Mouse (Mus musculus): ENCODE data around the gene Bag5. TPM values are rescaled to one million over a fixed set of nuclear protein-coding genes. Genes with fewer than 3 reads are reported as not detected.
"Not testable (repeated sequence)": the region's sequence is repeated elsewhere in the genome, so short reads cannot be mapped to it uniquely, and the experiment has no call there.

Gene Bag5
- polyA plus RNA-seq, 1 experiment from 2014 or later: 34.9 TPM

GRCm38 (mm10) chr12:111743419-111743818 is 30.4 kb upstream of the Bag5 start:
- Histone ChIP-seq H3K27ac (replicated peaks) (peak overlapping the region; percentile 74), H3K9ac (ENCODE audit: low read length) (no peak overlapping the region), H3K9me3 (ENCODE audit: control insufficient read depth, low read length) (no peaks in the 10 kb centered on the region), H3K4me2 (replicated peaks; ENCODE audit: low read depth) (0 out of 2 replicates have a peak overlapping the region, but pooled peaks have one; percentile 12), H3K36me3 (ENCODE audit: control insufficient read depth, insufficient read depth, low read length) (no peaks in the 10 kb centered on the region), H3K27me3 (ENCODE audit: control insufficient read depth, insufficient read depth, low read length) (no peaks in the 10 kb centered on the region), H3K4me1 (replicated peaks; ENCODE audit: control insufficient read depth, insufficient read depth) (0 out of 2 replicates have a peak, but pooled peaks cover 3% of the 10 kb centered on the region), H3K4me3 (ENCODE audit: low read depth, low read length) (no peak overlapping the region)
- no peak for TF ChIP-seq EP300 (optimal IDR thresholded peaks at IDR 0.05)
- TF ChIP-seq CTCF (IDR thresholded peaks at IDR 0.05; ENCODE audit: low read depth): no peak
- ATAC-seq (ENCODE audit: low FRiP score, low TSS enrichment): peak; percentile 84
- no peak for DNase-seq (ENCODE audit: low spot score)
- 35% methylated on average over 2 of the region's 2 CpGs for WGBS

GRCm38 (mm10) chr12:111741338-111741737 is 28.3 kb upstream of the Bag5 start:
- Histone ChIP-seq H3K4me2 (replicated peaks; ENCODE audit: low read depth) (no peak overlapping the region), H3K36me3 (ENCODE audit: control insufficient read depth, insufficient read depth, low read length) (no peaks in the 10 kb centered on the region), H3K27me3 (ENCODE audit: control insufficient read depth, insufficient read depth, low read length) (no peaks in the 10 kb centered on the region), H3K9ac (ENCODE audit: low read length) (no peak overlapping the region), H3K4me1 (replicated peaks; ENCODE audit: control insufficient read depth, insufficient read depth) (no peaks in the 10 kb centered on the region), H3K4me3 (ENCODE audit: low read depth, low read length) (no peak overlapping the region), H3K9me3 (ENCODE audit: control insufficient read depth, low read length) (no peaks in the 10 kb centered on the region), H3K27ac (replicated peaks) (no peak overlapping the region)
- DNase-seq (ENCODE audit: low spot score): no peak
- ATAC-seq (ENCODE audit: low FRiP score, low TSS enrichment): no peak
- TF ChIP-seq CTCF (IDR thresholded peaks at IDR 0.05; ENCODE audit: low read depth) (no peak), EP300 (optimal IDR thresholded peaks at IDR 0.05) (no peak)
- 78% methylated on average over 8 of the region's 8 CpGs for WGBS

- Histone ChIP-seq H3K4me3 (ENCODE audit: low read depth, low read length) (no peak overlapping the region), H3K4me2 (replicated peaks; ENCODE audit: low read depth) (no peak overlapping the region), H3K9ac (ENCODE audit: low read length) (no peak overlapping the region), H3K36me3 (ENCODE audit: control insufficient read depth, insufficient read depth, low read length) (no peaks in the 10 kb centered on the region), H3K9me3 (ENCODE audit: control insufficient read depth, low read length) (no peaks in the 10 kb centered on the region), H3K27ac (replicated peaks) (no peak overlapping the region), H3K27me3 (ENCODE audit: control insufficient read depth, insufficient read depth, low read length) (no peaks in the 10 kb centered on the region), H3K4me1 (replicated peaks; ENCODE audit: control insufficient read depth, insufficient read depth) (no peaks in the 10 kb centered on the region)
- TF ChIP-seq EP300 (optimal IDR thresholded peaks at IDR 0.05): no peak
- TF ChIP-seq CTCF (IDR thresholded peaks at IDR 0.05; ENCODE audit: low read depth): peak; percentile 77
- 15% methylated on average over 3 of the region's 3 CpGs for WGBS
- ATAC-seq (ENCODE audit: low FRiP score, low TSS enrichment) (no peak), DNase-seq (ENCODE audit: low spot score) (peak; percentile 39)
These were observed 25.7 kb upstream of the Bag5 start for GRCm38 (mm10) chr12:111738754-111739153.

- H3K27ac ChIP-seq (replicated peaks): no peak overlapping the region
- ATAC-seq (ENCODE audit: low FRiP score, low TSS enrichment) (no peak), DNase-seq (ENCODE audit: low spot score) (no peak)
- TF ChIP-seq CTCF (IDR thresholded peaks at IDR 0.05; ENCODE audit: low read depth) (no peak), EP300 (optimal IDR thresholded peaks at IDR 0.05) (no peak)
- H3K27me3 ChIP-seq (ENCODE audit: control insufficient read depth, insufficient read depth, low read length): no peaks in the 10 kb centered on the region
- H3K4me2 ChIP-seq (replicated peaks; ENCODE audit: low read depth): no peak overlapping the region
- no peaks in the 10 kb centered on the region for H3K9me3 ChIP-seq (ENCODE audit: control insufficient read depth, low read length)
- WGBS: 43% methylated on average over 9 of the region's 9 CpGs
- no peaks in the 10 kb centered on the region for H3K4me1 ChIP-seq (replicated peaks; ENCODE audit: control insufficient read depth, insufficient read depth)
- H3K9ac ChIP-seq (ENCODE audit: low read length): no peak overlapping the region
- no peak overlapping the region for H3K4me3 ChIP-seq (ENCODE audit: low read depth, low read length)
- H3K36me3 ChIP-seq (ENCODE audit: control insufficient read depth, insufficient read depth, low read length): no peaks in the 10 kb centered on the region
These were observed 24.3 kb upstream of the Bag5 start for GRCm38 (mm10) chr12:111737370-111737769.

- not testable (repeated sequence) for H3K36me3 ChIP-seq (ENCODE audit: control insufficient read depth, insufficient read depth, low read length); H3K9ac ChIP-seq (ENCODE audit: low read length); H3K27ac ChIP-seq (replicated peaks); H3K9me3 ChIP-seq (ENCODE audit: control insufficient read depth, low read length); H3K27me3 ChIP-seq (ENCODE audit: control insufficient read depth, insufficient read depth, low read length); DNase-seq (ENCODE audit: low spot score); ATAC-seq (ENCODE audit: low FRiP score, low TSS enrichment); H3K4me3 ChIP-seq (ENCODE audit: low read depth, low read length); H3K4me1 ChIP-seq (replicated peaks; ENCODE audit: control insufficient read depth, insufficient read depth); H3K4me2 ChIP-seq (replicated peaks; ENCODE audit: low read depth)
- 85% methylated on average over 8 of the region's 8 CpGs for WGBS
These were observed 23.6 kb upstream of the Bag5 start for GRCm38 (mm10) chr12:111736676-111737075.

- no peaks in the 10 kb centered on the region for H3K9me3 ChIP-seq (ENCODE audit: control insufficient read depth, low read length)
- no peaks in the 10 kb centered on the region for H3K36me3 ChIP-seq (ENCODE audit: control insufficient read depth, insufficient read depth, low read length)
- 87% methylated on average over 3 of the region's 3 CpGs for WGBS
- no peak overlapping the region for H3K4me2 ChIP-seq (replicated peaks; ENCODE audit: low read depth)
- ATAC-seq (ENCODE audit: low FRiP score, low TSS enrichment) (no peak), DNase-seq (ENCODE audit: low spot score) (no peak)
- no peaks in the 10 kb centered on the region for H3K27me3 ChIP-seq (ENCODE audit: control insufficient read depth, insufficient read depth, low read length)
- H3K4me3 ChIP-seq (ENCODE audit: low read depth, low read length): no peak overlapping the region
- H3K9ac ChIP-seq (ENCODE audit: low read length): no peak overlapping the region
- TF ChIP-seq CTCF (IDR thresholded peaks at IDR 0.05; ENCODE audit: low read depth) (no peak), EP300 (optimal IDR thresholded peaks at IDR 0.05) (no peak)
- no peak overlapping the region for H3K27ac ChIP-seq (replicated peaks)
- no peaks in the 10 kb centered on the region for H3K4me1 ChIP-seq (replicated peaks; ENCODE audit: control insufficient read depth, insufficient read depth)
These were observed 21.9 kb upstream of the Bag5 start for GRCm38 (mm10) chr12:111734912-111735311.

Measured in stomach, postnatal 0 days (tissue).